Mouse (Mus musculus) spleen, postnatal 14 days (tissue): ENCODE data around the gene Fam227b.

Source experiments
- DNase-seq, 2 experiments: peaks; one replicate each; pipeline ENCODE4 v3.0.0; 2021 to 2022; ENCODE audit warnings: low spot score in 2 of 2

The Fam227b gene

DNA sequence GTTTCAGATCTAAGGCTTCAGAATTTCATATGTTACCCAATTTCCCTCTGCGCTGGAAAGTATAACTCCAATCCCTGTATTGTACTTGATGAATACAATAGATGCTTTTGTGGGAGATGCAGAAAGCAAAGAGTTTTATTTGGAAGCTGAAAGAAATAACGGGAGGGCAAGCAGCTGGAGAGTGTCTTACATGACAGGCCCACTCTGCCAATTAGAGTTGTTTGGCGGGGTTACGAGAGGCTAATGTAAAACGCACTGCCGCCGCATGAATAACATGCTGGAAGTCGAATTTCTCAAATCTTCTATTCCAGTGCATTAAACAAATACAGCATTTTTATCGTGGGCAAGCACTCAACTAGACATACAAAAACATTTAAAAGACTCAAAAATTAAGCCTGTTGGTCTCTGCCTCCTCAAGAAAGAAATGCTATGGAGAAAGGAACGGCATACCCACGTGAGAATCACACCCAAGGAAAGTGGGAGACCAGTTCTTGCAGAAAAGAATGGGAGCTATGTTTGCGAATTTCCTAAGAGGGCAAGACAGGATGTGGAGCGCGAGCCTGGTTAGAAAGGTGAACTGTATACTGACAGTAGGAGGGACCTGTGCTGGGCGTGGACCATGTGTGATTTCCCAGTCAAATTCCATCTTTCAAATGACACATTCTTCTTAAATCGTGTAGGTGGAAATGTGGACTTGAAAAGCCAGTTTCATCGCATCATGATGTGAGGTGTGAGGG is 90.6 kb downstream of the Fam227b start:
- no peak for DNase-seq

GRCm38 (mm10) chr2:126060595-126060994 is 91.2 kb downstream of the Fam227b start:
- DNase-seq: no peak

DNA sequence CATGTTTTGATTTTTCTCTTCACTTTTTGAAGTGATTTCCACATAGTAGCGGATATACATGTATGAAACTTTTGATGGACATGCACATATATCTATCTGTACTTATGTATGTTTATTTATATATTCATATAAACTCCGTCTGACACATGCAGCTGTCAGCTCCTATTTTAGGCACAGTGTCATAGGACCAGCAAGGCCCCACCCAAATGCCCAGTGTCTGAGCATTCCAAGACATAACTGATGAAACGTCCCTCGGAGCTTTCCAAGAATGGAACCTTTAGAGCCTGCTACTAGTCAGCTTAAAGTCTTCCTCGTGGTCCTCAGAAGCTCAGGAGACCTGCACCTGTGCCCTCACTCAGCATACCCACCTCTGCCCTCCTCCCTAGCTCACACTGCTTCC is 98.1 kb downstream of the Fam227b start:
- DNase-seq: no peak

- no peak for DNase-seq
Measured at GRCm38 (mm10) chr2:126052749-126053557, 98.9 kb downstream of the Fam227b start.

DNA sequence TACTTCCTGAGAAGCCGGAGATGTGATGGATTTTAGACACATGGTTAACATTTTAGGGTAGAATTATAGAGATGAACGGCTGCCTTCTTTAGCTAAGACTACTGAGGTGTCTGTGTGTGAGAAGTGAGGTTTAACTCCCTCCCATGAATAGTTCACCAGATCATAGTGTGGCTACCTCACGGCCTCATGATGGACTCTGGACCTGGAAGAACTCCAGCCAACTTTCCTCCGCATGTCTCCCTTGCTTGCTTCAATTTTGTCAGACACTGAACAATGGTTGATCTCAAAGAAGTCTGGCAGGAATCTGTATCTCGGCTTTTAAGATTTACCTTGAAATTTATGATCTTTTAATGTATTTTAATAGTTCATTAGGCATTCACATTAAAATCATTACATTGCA is 106.2 kb downstream of the Fam227b start:
- DNase-seq: no peak

GRCm38 (mm10) chr2:126042674-126043073 is 109.1 kb downstream of the Fam227b start:
- DNase-seq: no peak

DNA sequence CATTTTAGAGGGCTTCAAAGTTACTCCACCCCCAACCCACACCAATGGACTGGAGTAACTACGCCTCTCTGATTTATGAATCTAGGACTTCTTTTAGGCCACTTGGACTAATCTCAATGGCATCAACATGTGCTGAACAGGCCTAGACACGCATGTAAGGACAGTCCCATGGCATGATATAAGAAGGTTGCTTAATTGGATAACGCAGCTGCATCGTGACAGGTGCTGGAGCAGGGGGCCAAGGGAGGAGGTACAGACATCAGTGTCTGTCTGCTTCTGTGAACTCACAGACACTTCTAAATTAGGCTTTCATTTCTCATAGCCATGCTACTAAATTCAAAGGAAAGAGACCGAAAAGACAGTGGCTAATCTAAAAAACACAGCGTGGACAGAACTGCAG is 110.6 kb downstream of the Fam227b start:
- no peak for DNase-seq

- DNase-seq: no peak
Measured at GRCm38 (mm10) chr2:126040651-126041050, 111.2 kb downstream of the Fam227b start.

DNA sequence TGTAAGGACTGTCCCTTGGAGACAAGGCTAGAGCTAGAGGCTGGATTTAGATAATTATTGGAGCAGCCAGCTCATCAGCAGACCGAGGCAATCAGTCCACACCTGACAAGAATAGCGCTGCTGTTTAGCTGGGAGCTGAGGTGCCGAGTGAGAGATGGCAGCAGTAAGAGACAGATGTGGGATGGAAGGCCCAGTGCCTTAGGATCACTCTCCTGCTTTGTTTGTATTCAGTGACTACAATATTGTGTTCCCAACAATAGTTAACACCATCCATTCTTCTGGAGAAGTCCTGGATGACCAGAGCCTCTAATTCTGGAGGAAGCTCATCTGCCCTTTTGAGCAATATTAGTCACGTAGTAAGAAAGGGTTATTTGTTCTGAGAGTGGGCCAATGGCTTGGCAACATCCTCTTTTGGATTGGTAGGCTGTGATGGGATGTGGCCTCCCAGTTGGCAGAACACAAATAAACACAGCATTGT is 112.4 kb downstream of the Fam227b start:
- no peak for DNase-seq

DNA sequence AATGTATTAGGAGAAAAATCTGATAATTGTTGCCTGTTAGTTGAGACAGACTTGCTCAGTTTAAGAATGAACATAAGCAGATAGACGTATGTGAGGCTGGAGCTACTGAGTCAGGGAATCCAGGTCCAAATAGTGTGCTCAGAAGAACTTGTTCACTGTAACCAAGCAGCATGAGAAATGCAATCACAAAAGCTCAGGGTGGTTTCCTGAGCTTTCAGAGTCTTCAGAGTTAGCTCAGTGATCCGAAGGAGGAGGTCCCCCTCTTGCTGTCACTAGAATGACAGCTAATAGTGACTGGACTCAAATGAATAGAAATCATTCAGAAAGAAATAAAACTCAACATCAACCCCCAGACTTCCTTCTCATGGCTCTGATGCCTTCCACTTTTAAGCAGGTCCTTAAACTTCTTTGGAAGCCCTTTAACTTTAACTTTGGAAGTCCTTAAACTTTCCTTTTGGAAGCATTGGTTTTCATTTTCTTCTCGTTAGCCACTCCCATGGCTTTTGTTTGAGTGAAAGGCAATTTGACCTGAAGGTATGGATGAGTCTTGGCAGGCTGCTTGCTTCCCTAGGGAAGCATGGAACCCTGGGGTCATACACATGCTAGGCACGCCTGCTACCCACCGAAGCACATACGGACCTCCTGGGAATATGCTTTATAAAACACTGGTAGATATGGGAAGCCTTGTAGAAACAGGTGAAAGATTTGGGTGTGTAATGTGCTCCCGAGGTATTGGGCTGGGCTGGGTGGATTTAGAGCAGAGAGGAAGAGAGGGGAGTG is 113.4 kb downstream of the Fam227b start:
- DNase-seq: no peak

DNA sequence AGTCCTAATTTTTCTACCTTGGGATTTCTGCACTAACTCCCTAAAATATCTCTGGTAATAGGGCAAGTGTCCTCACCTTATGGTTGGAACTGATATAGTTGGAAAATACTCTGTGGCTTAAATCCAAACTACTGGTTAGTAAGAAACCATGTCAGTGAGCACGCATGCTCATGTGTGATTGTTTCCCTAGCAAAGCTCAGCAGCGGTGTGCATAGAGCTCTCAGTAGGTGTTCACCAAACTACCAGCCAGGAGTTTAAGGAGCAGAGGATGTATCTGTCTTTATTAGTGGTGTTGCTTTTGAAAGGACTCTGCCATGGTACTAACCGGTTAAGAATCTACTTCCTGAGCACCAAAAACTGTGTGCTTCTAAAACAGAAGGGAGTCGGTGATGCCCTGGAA is 115.7 kb downstream of the Fam227b start:
- DNase-seq: no peak

DNA sequence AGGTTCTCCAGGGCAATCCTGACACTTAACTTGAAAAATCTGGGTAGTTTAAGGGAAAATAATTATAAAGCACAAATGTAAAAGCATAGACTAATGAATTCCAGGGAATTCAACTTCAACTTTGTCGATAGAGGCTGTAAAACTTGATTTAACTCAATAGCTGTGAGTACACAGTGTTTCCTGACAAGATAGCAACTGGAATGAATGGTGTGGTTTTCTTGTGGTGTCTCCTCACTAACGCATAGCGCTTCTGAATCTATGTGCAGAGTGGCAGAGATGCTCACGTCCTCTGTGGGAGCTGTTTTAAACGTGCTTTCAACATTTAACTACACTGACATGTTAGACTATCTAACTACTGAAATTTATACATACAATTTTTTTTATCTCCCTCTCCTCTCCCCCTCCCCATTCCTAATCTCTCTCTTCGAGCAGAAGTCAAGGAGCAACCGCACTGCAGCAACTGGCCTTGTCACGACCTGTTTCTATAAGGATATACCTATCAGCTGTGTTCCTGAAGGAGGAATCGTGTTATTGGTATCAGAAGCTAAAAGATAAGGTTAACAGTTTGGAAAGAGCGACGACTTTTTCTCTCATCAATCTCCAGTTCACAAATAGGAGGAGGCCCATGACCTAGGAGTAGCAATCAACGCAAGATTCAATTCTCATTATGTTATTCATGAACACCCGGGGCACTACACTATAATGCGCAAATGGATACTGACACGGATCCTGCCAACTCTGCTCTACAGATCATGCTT is 116.6 kb downstream of the Fam227b start:
- DNase-seq: no peak

GRCm38 (mm10) chr2:126034379-126035005 is 117.3 kb downstream of the Fam227b start, which contains the start of gene Fgf7:
Fgf7 (plus strand) TSS chr2:126034658.
- no peak for DNase-seq

GRCm38 (mm10) chr2:126033114-126033972 is 118.5 kb downstream of the Fam227b start:
- no peak for DNase-seq

- DNase-seq: no peak
Measured at GRCm38 (mm10) chr2:126031186-126031900, 120.5 kb downstream of the Fam227b start.

- DNase-seq: no peak
Measured at GRCm38 (mm10) chr2:126015763-126016473, 135.9 kb downstream of the Fam227b start.

GRCm38 (mm10) chr2:126014989-126015710 is 136.7 kb downstream of the Fam227b start:
- no peak for DNase-seq

DNA sequence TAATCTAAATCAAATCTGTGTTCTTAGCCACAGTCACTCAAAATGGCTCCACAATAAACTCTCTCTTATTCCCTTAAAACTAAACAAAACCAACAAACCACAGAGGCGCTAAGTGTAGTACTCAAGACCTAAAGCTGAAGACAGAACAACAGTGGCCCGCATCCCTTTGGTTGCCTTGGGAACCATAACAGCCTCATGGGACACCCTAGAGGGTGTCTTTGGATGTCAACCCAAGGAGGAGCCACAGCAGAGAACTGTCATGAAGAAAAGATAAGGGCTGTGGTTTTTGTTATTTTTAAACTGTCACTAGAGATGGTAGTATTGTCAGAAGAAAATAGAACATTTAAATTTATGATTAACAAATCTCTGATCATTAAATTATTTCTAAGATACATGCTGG is 145.1 kb downstream of the Fam227b start:
- DNase-seq: no peak
